Mouse (Mus musculus): ENCODE measurements around the gene Zfp128.
"Not testable (repeated sequence)": the region's sequence is repeated elsewhere in the genome, so short reads cannot be mapped to it uniquely, and the experiment has no call there.

DNA sequence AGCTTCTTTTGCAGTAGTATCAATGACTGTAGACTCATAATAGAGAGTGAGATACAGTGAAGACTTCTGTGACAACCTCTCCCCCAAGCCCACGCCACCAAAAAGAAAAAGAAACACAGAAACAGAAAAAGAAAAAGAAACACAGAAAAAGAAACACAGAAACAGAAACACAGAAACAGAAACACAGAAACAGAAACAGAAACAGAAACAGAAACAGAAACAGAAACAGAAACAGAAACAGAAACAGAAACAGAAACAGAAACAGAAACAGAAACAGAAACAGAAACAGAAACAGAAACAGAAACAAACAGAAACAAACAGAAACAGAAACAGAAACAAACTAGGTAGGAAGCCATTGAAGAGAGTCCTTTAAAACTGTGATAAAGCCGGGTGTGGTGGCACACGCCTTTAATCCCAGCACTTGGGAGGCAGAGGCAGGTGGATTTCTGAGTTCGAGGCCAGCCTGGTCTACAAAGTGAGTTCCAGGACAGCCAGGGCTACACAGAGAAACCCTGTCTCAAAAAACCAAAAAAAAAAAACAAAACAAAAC is 56.4 kb downstream of the Zfp128 start:
- TF ChIP-seq CTCF (IDR thresholded peaks at IDR 0.05; ENCODE audit: borderline replicate concordance, insufficient read depth, low read length); POLR2A (IDR thresholded peaks at IDR 0.05; ENCODE audit: low read depth, low read length): not testable (repeated sequence)

Data from embryonic fibroblast, embryonic 13.5 days (primary cell).